25 mouse cellular contexts compared by ENCODE assay signal in genomic region chr7:114069726-114070457, GRCm38 (mm10). TPM values are rescaled to one million over a fixed set of nuclear protein-coding genes. Genes with fewer than 3 reads are reported as not detected.
A peak's percentile ranks its signal among the peaks of the same experiment; 100 is the strongest.
DNase-seq lines count a peak whose midpoint lies in the region; ATAC-seq and TF ChIP-seq lines count a peak whose summit lies in the region.
"Had no signal": no experiment of that assay in that cellular context is flagged by ENCODE, and none has a peak within 500 bp of the region (broad histone marks: within the 10 kb centered on the region; RNA-seq: fewer than 3 reads in every experiment).

No protein-coding gene starts in this region.

- TF ChIP-seq POLR2A in spleen, adult 2 months (IDR thresholded peaks at IDR 0.05; ENCODE audit: low read depth, low read length) = no peak
- no peak for TF ChIP-seq POLR2A in CH12.LX (IDR thresholded peaks at IDR 0.05; ENCODE audit: low read depth, low read length)

- H3K36me3 ChIP-seq in spleen, adult 2 months (ENCODE audit: control insufficient read depth, insufficient read depth, low read length) = no peaks in the 10 kb centered on the region
- H3K36me3 ChIP-seq in CH12.LX (replicated peaks in 1 of 2; ENCODE audit: control insufficient read depth in 1 of 2, insufficient read depth in 1 of 2, low read length in 1 of 2) = peaks cover 0 to 3% of the 10 kb centered on the region in 2 experiments
- H3K36me3 ChIP-seq in kidney, embryonic 14.5 days (ENCODE audit: control insufficient read depth, insufficient read depth, low read length) = no peaks in the 10 kb centered on the region
- H3K36me3 ChIP-seq: embryonic facial prominence, embryonic 13.5 days; limb, embryonic 13.5 days; liver, embryonic 12.5 days had no signal

- no peak for TF ChIP-seq CTCF in spleen, adult 2 months (IDR thresholded peaks at IDR 0.05; ENCODE audit: extremely low read depth, insufficient read depth, insufficient read length, insufficient replicate concordance)
- TF ChIP-seq CTCF in CH12.LX (conservative IDR thresholded peaks at IDR 0.05 in 1 of 2, IDR thresholded peaks at IDR 0.05 in 1 of 2; ENCODE audit: low read depth in 2 of 2, low read length in 2 of 2) = no peak

- no peak overlapping the region; the same call in 1 of the 2 replicates for H3K9ac ChIP-seq in CH12.LX (ENCODE audit: insufficient read depth, low read depth)
- H3K9ac ChIP-seq in kidney, embryonic 14.5 days (ENCODE audit: low read depth, low read length) = no peak overlapping the region
- H3K9ac ChIP-seq: embryonic facial prominence, embryonic 13.5 days; limb, embryonic 13.5 days; liver, embryonic 12.5 days had no signal

- no peak for TF ChIP-seq EP300 in CH12.LX (IDR thresholded peaks at IDR 0.05; ENCODE audit: low read length)

- peaks cover 2% of the 10 kb centered on the region for H3K9me3 ChIP-seq in CH12.LX (replicated peaks; ENCODE audit: low read length)
- no peaks in the 10 kb centered on the region for H3K9me3 ChIP-seq in kidney, embryonic 14.5 days (ENCODE audit: control insufficient read depth, low read length)
- H3K9me3 ChIP-seq: embryonic facial prominence, embryonic 13.5 days; heart, embryonic 10.5 days; limb, embryonic 13.5 days; liver, embryonic 12.5 days had no signal

- H3K4me1 ChIP-seq in spleen, adult 2 months (ENCODE audit: control insufficient read depth, insufficient read depth, insufficient read length) = peaks cover 29% of the 10 kb centered on the region
- H3K4me1 ChIP-seq in CH12.LX (ENCODE audit: control insufficient read depth in 1 of 2, insufficient read depth in 2 of 2) = peaks cover 13 to 59% of the 10 kb centered on the region in 2 experiments
- H3K4me1 ChIP-seq in kidney, embryonic 14.5 days (ENCODE audit: control insufficient read depth, insufficient read depth, low read length) = peaks cover 36% of the 10 kb centered on the region

- no peak overlapping the region for H3K4me3 ChIP-seq in spleen, adult 2 months (ENCODE audit: extremely low read depth, insufficient read depth, insufficient read length)
- peak overlapping the region in 2 of 3 experiments; percentile 9 to 17 for H3K4me3 ChIP-seq in CH12.LX (replicated peaks in 1 of 3; ENCODE audit: low read depth in 2 of 3, low read length in 2 of 3, poor library complexity in 1 of 3)
- no peak overlapping the region for H3K4me3 ChIP-seq in kidney, embryonic 14.5 days (ENCODE audit: low read length)
- H3K4me3 ChIP-seq: embryonic facial prominence, embryonic 13.5 days; heart, embryonic 10.5 days; limb, embryonic 13.5 days; liver, embryonic 12.5 days had no signal

- WGBS in spleen, adult 2 months = 33% methylated on average over 11 of the region's 11 CpGs
- WGBS in kidney, embryonic 14.5 days = 79% methylated on average over 11 of the region's 11 CpGs

- dilution Hi-C loops in CH12.LX (cut with MboI; ENCODE audit: extremely low pct_ligation_motif_present, extremely low pct_unique_long_range_greater_than_20kb, low sequenced_read_pairs) = no loop called here

- H3K27ac ChIP-seq in spleen, adult 2 months (ENCODE audit: insufficient read depth, low read length) = peak overlapping the region; percentile 72
- H3K27ac ChIP-seq in CH12.LX (ENCODE audit: insufficient read depth, low read depth) = no peak overlapping the region
- H3K27ac ChIP-seq in kidney, embryonic 14.5 days (ENCODE audit: low read depth, low read length) = no peak overlapping the region
- H3K27ac ChIP-seq: embryonic facial prominence, embryonic 13.5 days; heart, embryonic 10.5 days; hindbrain, postnatal 0 days; limb, embryonic 13.5 days; liver, embryonic 12.5 days had no signal

- in situ Hi-C loops in CH12.LX (cut with MboI; ENCODE audit: low pct_ligation_motif_present, low pct_unique_long_range_greater_than_20kb, low sequenced_read_pairs) = loop anchor here (5.0 to 25.0 kb wide), 2 partner anchors 142 to 567 kb away; partner anchors contain the start of gene Calca

- TF ChIP-seq RAD21 in CH12.LX (IDR thresholded peaks at IDR 0.05; ENCODE audit: low read depth, low read length) = no peak

- no peaks in the 10 kb centered on the region for H3K79me2 ChIP-seq in CH12.LX (replicated peaks; ENCODE audit: control insufficient read depth, extremely low read depth, insufficient read depth, poor library complexity, severe bottlenecking)

- peak; percentile 74 for ATAC-seq in inflammation-experienced regulatory T-cells, adult 6 months
- no peak for ATAC-seq in kidney, embryonic 14.5 days (ENCODE audit: low FRiP score, low TSS enrichment)
- ATAC-seq: forebrain, embryonic 14.5 days; hindbrain, postnatal 0 days; liver, embryonic 12.5 days had no signal

- peak overlapping the region; percentile 33 for H3K4me2 ChIP-seq in CH12.LX (ENCODE audit: insufficient read depth, low read depth, poor library complexity, severe bottlenecking)
- H3K4me2 ChIP-seq in kidney, embryonic 14.5 days (replicated peaks; ENCODE audit: low read depth, low read length) = no peak overlapping the region
- H3K4me2 ChIP-seq: embryonic facial prominence, embryonic 13.5 days; limb, embryonic 13.5 days; liver, embryonic 12.5 days; midbrain, embryonic 11.5 days had no signal

- DNase-seq in spleen, adult 2 months (ENCODE audit: low read depth in 1 of 2, low spot score in 2 of 2) = peak in 1 of 2 experiments; percentile 25
- no peak for DNase-seq in spleen, postnatal 4 days (ENCODE audit: low spot score in 2 of 2)
- peak; percentile 44 for DNase-seq in CH12.LX (ENCODE audit: extremely low read depth)
- DNase-seq in left cerebral cortex, adult 8-10 months (ENCODE audit: low spot score in 2 of 2) = no peak
- DNase-seq in kidney, adult 18-20 months = no peak
- no peak for DNase-seq in left cerebral cortex, postnatal 14 days (ENCODE audit: low spot score in 2 of 2)
- DNase-seq: cerebellum, adult 8-10 months; cerebellum, postnatal 36 days; embryo, embryonic 11 days; kidney, adult 2 months; kidney, postnatal 10 days; layer of hippocampus, postnatal 36 days; lung, adult 2 months; lung, postnatal 14 days; retina, postnatal 1 day; thymus, adult 18-20 months had no signal

- H3K27me3 ChIP-seq in spleen, adult 2 months (ENCODE audit: control insufficient read depth, insufficient read depth, low read length) = no peaks in the 10 kb centered on the region
- no peaks in the 10 kb centered on the region for H3K27me3 ChIP-seq in CH12.LX (replicated peaks)
- no peaks in the 10 kb centered on the region for H3K27me3 ChIP-seq in kidney, embryonic 14.5 days (ENCODE audit: control insufficient read depth, insufficient read depth, low read length)
- H3K27me3 ChIP-seq: embryonic facial prominence, embryonic 13.5 days; limb, embryonic 13.5 days; liver, embryonic 12.5 days had no signal

- intact Hi-C loops in left cerebral cortex, postnatal 14 days (cut with DNase I) = loop anchor here (5.0 to 10.0 kb wide), 2 partner anchors 45 to 127 kb away; partner anchors contain the start of gene Rras2

TF ChIP-seq in CH12.LX, 34 proteins besides CTCF, POLR2A, EP300 and RAD21:
- no peak for TF ChIP-seq RCOR1 (conservative IDR thresholded peaks at IDR 0.05; ENCODE audit: low read depth, low read length)
- no peak for TF ChIP-seq MAFK (IDR thresholded peaks at IDR 0.05; ENCODE audit: insufficient replicate concordance, low read length)
- no peak for TF ChIP-seq KAT2A (IDR thresholded peaks at IDR 0.05; ENCODE audit: insufficient replicate concordance, low read length)
- peak; percentile 46; the same call in 1 of the 2 replicates for TF ChIP-seq MYC (IDR thresholded peaks at IDR 0.05; ENCODE audit: low read depth, low read length)
- 0 out of 2 replicates have a peak, but pooled peaks have one; percentile 2 for TF ChIP-seq USF1 (IDR thresholded peaks at IDR 0.05; ENCODE audit: low read depth, low read length)
- peak; percentile 87 for TF ChIP-seq BHLHE40 (IDR thresholded peaks at IDR 0.05; ENCODE audit: low read depth, low read length)
- TF ChIP-seq JUN (IDR thresholded peaks at IDR 0.05; ENCODE audit: insufficient read depth, low read depth, low read length) = no peak
- no peak for TF ChIP-seq GABPA (IDR thresholded peaks at IDR 0.05; ENCODE audit: insufficient replicate concordance, low read depth, low read length)
- TF ChIP-seq MAX (IDR thresholded peaks at IDR 0.05; ENCODE audit: low read length) = peak; percentile 64
- no peak for TF ChIP-seq IRF4 (IDR thresholded peaks at IDR 0.05; ENCODE audit: low read depth, low read length)

RNA-seq across cellular contexts. Expression of gene Rras2, which starts 47.7 kb away (rescaled TPM):
- polyA plus RNA-seq in spleen, adult 2 months (2012; rRNA removed) = 14.4 and 29.0 TPM in 2 replicates
- 8.1 and 11.2 TPM in 2 replicates for total RNA-seq in CH12.LX (2012; rRNA removed)
- total RNA-seq in CH12.LX (2014; rRNA removed) = 35.7 and 36.0 TPM in 2 replicates
- 17.6 and 18.4 TPM in 2 replicates for polyA plus RNA-seq in CH12.LX (2012; ENCODE audit: insufficient read length, low read depth)
- polyA plus RNA-seq in inflammation-experienced regulatory T-cells, adult 6 months (2017; shearing (Covaris generic)) = 1 to 10 TPM; 3.3 to 5.3 (median 4.5) TPM
- 10 to 100 TPM; 13.4 to 16.2 (median 13.9) TPM for total RNA-seq in left cerebral cortex, adult 8-10 months (2022)
- polyA plus RNA-seq in kidney, embryonic 14.5 days (2014; fragmentation: Nextera tagmentation; extraction: Ambion mirVana) = 35.2 and 46.4 TPM in 2 replicates
- 10 to 100 TPM; 43.2 to 47.3 TPM for total RNA-seq in left cerebral cortex, postnatal 14 days (2021)

Comparison
In these comparisons a context has a peak if more than half of its experiments do, and no peak if none do; other contexts are left out.
1. H3K4me3 ChIP-seq: peak in CH12.LX (2 of 3); none in spleen, adult 2 months (single experiment) and kidney, embryonic 14.5 days (single experiment).